Mouse (Mus musculus): ENCODE data around the gene Liph. TPM values are rescaled to one million over a fixed set of nuclear protein-coding genes. Genes with fewer than 3 reads are reported as not detected.
"Not testable (repeated sequence)": the region's sequence is repeated elsewhere in the genome, so short reads cannot be mapped to it uniquely, and the experiment has no call there.

Gene Liph
- polyA plus RNA-seq, 1 experiment from 2014 or later = 0.49 TPM

DNA sequence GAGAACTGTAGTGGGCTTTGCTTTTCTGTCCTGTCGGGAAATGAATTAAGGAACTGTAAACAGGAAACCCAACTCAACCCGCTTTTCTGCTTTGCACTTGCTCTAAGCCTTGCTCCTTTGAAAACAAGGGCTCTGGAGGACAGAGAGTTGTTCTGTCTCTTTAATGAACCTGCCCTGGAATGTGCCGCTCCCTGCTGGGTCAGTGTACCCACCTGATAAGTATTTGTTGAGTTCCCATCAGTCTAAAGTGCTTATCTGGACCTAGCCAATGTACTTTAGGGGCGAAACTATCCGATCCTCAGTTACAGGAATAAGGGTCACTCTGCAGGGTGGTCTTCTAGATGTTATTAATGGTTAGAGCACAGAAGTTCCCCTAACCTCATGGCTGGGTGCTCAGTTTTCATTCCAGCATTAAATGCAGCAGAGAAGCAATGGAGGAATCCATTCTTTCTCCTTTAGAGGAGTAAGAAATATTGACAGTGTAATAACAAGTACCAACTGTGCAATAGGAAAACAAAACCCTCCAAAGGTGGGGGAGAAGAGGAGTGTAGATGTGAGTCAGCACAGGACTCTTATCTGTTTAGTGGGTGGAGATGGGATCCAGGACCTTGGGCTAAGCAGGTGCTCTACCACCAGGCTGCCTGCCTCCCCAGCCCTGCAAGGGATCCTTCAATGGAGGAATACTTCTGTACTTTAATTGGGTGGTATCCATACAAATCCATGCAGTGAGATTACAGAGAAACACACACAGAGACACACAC lies 1.6 kb upstream of the Liph start:
- Histone ChIP-seq H3K36me3 (no peaks in the 10 kb centered on the region), H3K27me3 (peaks cover 8% of the 10 kb centered on the region; the same call in 1 of the 2 replicates), H3K4me1 (peaks cover 5% of the 10 kb centered on the region), H3K9me3 (replicated peaks) (no peaks in the 10 kb centered on the region), H3K4me2 (replicated peaks) (no peak overlapping the region), H3K4me3 (no peak overlapping the region), H3K27ac (no peak overlapping the region), H3K9ac (no peak overlapping the region)
- WGBS = 63% methylated on average over 5 of the region's 5 CpGs
- no peak for ATAC-seq (ENCODE audit: low FRiP score)

DNA sequence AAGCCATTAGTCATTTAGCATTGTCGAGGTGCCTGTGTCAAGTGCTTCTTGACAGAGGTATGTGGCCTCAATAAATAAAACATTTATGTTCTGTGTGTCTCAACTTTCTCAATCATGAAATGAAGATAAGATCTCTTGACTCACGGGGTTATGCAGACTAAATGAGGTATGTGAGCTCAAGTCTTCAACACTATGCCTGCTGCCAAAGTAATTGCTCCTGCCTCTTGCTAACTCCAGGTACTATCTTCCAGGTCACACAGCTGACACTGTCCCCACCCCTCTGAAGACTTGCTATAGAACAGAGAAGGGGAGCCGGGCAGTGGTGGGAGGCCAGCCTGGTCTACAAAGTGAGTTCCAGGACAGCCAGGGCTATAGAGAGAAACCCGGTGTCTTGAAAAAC lies 939 bp upstream of the Liph start:
- ATAC-seq (ENCODE audit: low FRiP score) = no peak
- H3K9me3 ChIP-seq (replicated peaks) = no peaks in the 10 kb centered on the region
- H3K4me2 ChIP-seq (replicated peaks) = no peak overlapping the region
- H3K4me3 ChIP-seq = no peak overlapping the region
- H3K36me3 ChIP-seq = no peaks in the 10 kb centered on the region
- H3K27me3 ChIP-seq = peaks cover 8% of the 10 kb centered on the region; the same call in 1 of the 2 replicates
- WGBS = 65% methylated on average over 4 of the region's 4 CpGs
- peaks cover 5% of the 10 kb centered on the region for H3K4me1 ChIP-seq
- no peak overlapping the region for H3K9ac ChIP-seq
- no peak overlapping the region for H3K27ac ChIP-seq

DNA sequence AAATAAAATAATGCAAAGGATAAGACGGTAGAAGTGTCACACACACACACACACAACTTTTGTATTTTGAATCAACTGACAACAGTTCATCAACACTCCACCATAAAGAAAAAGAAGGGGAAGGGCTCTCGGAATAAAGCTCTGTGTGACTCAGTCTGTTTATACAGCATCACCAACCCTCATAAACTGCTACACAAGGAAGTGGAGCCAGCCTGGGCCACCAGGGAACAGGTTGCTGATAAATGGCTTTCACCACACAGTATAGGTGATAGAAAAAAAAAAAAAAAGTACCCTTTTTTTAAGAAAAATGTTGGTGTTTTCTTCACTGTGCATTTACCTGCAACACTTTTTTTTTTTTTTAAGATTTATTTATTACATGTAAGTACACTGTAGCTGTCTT lies 3.7 kb downstream of the Liph start:
- no peak overlapping the region for H3K27ac ChIP-seq
- no peaks in the 10 kb centered on the region for H3K36me3 ChIP-seq
- 83% methylated on average over 2 of the region's 2 CpGs for WGBS
- H3K4me2 ChIP-seq (replicated peaks) = no peak overlapping the region
- ATAC-seq (ENCODE audit: low FRiP score) = no peak
- peaks cover under 1% of the 10 kb centered on the region; the same call in 1 of the 2 replicates for H3K27me3 ChIP-seq
- H3K4me3 ChIP-seq = no peak overlapping the region
- no peak overlapping the region for H3K9ac ChIP-seq
- H3K9me3 ChIP-seq (replicated peaks) = no peaks in the 10 kb centered on the region
- peaks cover 5% of the 10 kb centered on the region for H3K4me1 ChIP-seq

DNA sequence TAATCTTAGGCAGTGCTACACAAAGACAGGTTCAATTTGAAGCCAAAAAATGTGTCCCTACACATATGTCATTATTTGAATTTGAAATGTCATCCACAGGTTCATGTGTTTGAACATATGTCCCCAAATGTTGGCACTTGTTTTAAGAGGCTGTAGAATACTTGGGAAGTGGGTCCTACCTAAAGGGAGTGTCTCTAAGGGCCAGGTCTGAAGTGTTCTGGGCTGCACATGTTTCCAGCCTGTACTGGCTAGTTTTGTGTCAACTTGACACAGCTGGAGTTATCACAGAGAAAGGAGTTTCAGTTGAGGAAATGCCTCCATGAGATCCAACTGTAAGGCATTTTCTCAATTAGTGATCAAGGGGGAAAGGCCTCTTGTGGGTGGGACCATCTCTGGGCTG lies 4.6 kb downstream of the Liph start:
- H3K9me3 ChIP-seq (replicated peaks); ATAC-seq (ENCODE audit: low FRiP score); H3K4me3 ChIP-seq; H3K4me2 ChIP-seq (replicated peaks); H3K9ac ChIP-seq; H3K4me1 ChIP-seq; H3K36me3 ChIP-seq; H3K27ac ChIP-seq; H3K27me3 ChIP-seq: not testable (repeated sequence)

DNA sequence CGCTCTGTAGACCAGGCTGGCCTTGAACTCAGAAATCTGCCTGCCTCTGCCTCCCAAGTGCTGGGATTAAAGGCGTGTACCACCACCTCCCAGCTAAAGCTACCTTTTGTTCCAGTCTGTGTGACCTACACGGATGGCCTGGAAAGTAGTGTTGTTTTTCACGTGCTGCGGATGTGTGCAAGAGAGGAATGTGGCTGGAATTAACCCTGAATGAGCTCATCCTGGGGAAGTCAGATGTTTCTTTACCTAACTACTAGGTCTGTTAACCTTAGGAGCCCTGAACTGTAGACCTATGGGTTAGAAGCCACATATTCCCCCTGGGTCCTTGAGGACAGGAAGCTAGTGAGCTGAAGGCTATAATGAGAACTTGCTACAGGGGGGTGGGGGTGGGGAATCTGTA lies 7.5 kb downstream of the Liph start:
- Histone ChIP-seq H3K4me3 (no peak overlapping the region), H3K4me2 (replicated peaks) (no peak overlapping the region), H3K9ac (no peak overlapping the region), H3K27ac (no peak overlapping the region), H3K36me3 (no peaks in the 10 kb centered on the region), H3K27me3 (no peaks in the 10 kb centered on the region), H3K9me3 (replicated peaks) (no peaks in the 10 kb centered on the region), H3K4me1 (no peaks in the 10 kb centered on the region)
- no peak for ATAC-seq (ENCODE audit: low FRiP score)
- WGBS = 70% methylated on average over 5 of the region's 5 CpGs

DNA sequence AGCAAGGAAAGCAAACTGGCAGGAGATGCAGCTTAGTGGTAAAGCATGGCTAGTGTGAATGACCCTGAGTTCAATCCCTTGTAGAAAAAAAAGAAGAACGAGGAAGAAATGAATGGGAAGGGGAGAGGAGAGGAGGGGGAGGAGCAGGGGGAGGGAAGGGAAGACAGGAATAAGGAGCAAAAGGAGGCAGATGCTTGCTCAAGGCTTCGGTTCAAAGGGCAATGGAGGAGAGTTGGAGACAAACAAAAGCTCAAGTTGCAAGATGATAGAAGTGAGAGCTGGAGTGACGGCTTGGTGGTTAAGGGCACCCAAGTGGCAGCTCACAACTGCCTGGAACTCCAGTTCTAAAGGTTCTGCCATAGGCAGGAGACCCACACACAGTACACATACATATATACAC lies 9.3 kb downstream of the Liph start:
- Histone ChIP-seq H3K36me3 (no peaks in the 10 kb centered on the region), H3K4me3 (no peak overlapping the region), H3K9me3 (replicated peaks) (no peaks in the 10 kb centered on the region), H3K9ac (no peak overlapping the region), H3K27me3 (no peaks in the 10 kb centered on the region), H3K4me1 (no peaks in the 10 kb centered on the region), H3K4me2 (replicated peaks) (no peak overlapping the region), H3K27ac (no peak overlapping the region)
- 57% methylated on average over 3 of the region's 3 CpGs for WGBS
- no peak for ATAC-seq (ENCODE audit: low FRiP score)

DNA sequence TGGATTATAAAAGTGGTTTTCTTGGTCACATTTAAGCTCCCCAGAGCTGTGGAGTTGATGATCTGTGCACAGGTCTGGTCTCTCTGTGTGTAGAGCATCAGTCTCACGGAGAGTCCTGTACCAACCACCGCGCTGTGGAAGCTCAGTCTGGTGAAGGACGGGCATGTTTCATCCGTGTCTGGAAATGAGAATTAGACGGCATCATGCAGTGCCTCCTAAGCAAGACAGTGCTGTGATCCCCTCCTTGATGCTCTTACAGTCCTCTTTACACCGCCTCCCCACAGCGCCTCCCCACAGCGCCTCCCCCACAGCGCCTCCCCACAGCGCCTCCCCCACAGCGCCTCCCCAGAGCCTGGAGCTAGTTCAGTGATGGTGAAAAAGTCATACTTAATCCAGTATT lies 11.4 kb downstream of the Liph start:
- 85% methylated on average over 12 of the region's 12 CpGs for WGBS
- no peak overlapping the region for H3K9ac ChIP-seq
- H3K36me3 ChIP-seq = no peaks in the 10 kb centered on the region
- no peak overlapping the region for H3K4me3 ChIP-seq
- H3K27me3 ChIP-seq = no peaks in the 10 kb centered on the region
- H3K4me1 ChIP-seq = no peaks in the 10 kb centered on the region
- H3K9me3 ChIP-seq (replicated peaks) = no peaks in the 10 kb centered on the region
- ATAC-seq (ENCODE audit: low FRiP score) = no peak
- H3K4me2 ChIP-seq (replicated peaks) = no peak overlapping the region
- H3K27ac ChIP-seq = no peak overlapping the region

DNA sequence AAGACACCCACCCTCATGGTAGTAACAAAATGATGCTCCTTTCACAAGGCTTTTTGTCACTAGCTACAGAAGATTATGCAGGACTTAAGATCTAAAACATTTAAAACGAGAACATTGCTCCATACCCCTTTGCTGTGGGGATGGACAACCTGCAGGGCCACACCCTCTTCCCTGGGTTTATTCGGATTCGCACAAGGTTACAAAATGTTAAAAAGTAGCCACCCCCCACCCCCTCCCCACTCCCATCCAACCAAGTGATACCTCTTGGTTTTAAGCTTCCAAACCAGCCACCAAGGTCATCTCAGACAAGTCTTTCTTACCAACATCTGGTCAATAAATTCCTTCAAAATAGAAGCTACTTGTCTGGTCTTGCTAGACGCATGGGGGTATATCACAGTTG lies 11.9 kb downstream of the Liph start:
- Histone ChIP-seq H3K4me2 (replicated peaks) (no peak overlapping the region), H3K9ac (no peak overlapping the region), H3K9me3 (replicated peaks) (no peaks in the 10 kb centered on the region), H3K4me3 (no peak overlapping the region), H3K4me1 (no peaks in the 10 kb centered on the region), H3K27me3 (no peaks in the 10 kb centered on the region), H3K36me3 (no peaks in the 10 kb centered on the region), H3K27ac (no peak overlapping the region)
- WGBS = 95% methylated on average over 4 of the region's 4 CpGs
- no peak for ATAC-seq (ENCODE audit: low FRiP score)

DNA sequence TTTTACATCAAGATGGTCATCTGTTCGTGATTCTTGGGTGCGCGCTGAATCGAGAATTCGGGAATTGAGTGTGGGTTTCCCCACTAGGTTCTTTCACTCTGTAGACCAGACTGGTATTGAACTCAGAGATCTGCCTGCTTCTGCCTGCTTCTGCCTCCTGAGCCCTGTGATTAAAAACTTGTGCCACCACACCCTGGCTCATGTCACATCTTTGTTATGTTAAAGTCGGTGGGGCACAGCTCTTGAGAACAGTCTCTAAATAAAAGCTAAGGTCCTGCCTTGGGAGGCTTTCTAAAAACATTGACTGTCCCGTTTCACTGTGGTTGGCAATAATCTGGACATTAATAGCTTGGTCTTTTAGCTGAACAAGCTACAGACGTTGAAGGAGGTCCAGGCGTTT lies 12.3 kb downstream of the Liph start:
- Histone ChIP-seq H3K36me3 (no peaks in the 10 kb centered on the region), H3K27me3 (no peaks in the 10 kb centered on the region), H3K9me3 (replicated peaks) (no peaks in the 10 kb centered on the region), H3K4me2 (replicated peaks) (no peak overlapping the region), H3K4me1 (no peaks in the 10 kb centered on the region), H3K27ac (no peak overlapping the region), H3K4me3 (no peak overlapping the region), H3K9ac (no peak overlapping the region)
- 96% methylated on average over 9 of the region's 9 CpGs for WGBS
- no peak for ATAC-seq (ENCODE audit: low FRiP score)

DNA sequence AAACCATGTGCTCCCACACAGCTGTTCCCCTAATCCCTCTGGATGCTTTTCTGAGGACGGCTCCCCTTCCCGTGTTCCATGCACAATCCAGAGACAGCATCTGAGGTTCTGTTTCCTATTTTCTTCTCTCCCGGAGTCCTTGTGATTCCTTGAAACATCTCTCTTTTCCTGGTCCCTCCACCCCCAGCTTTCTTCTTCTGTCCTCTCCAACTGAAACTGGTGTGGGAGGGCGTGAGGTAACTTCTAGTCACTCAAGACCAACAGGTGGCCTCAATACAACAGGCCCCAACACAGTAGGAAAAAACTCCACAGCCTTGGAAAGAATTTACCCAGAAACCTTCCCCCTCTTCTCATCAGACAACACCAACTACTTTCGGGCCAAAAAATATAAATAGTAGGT lies 18.1 kb downstream of the Liph start:
- H3K4me1 ChIP-seq = peaks cover 7% of the 10 kb centered on the region
- no peak overlapping the region for H3K9ac ChIP-seq
- H3K27me3 ChIP-seq = peaks cover 9% of the 10 kb centered on the region; the same call in 1 of the 2 replicates
- WGBS = 76% methylated on average over 5 of the region's 5 CpGs
- no peaks in the 10 kb centered on the region for H3K36me3 ChIP-seq
- H3K4me2 ChIP-seq (replicated peaks) = no peak overlapping the region
- no peaks in the 10 kb centered on the region for H3K9me3 ChIP-seq (replicated peaks)
- no peak for ATAC-seq (ENCODE audit: low FRiP score)
- no peak overlapping the region for H3K27ac ChIP-seq
- H3K4me3 ChIP-seq = no peak overlapping the region

DNA sequence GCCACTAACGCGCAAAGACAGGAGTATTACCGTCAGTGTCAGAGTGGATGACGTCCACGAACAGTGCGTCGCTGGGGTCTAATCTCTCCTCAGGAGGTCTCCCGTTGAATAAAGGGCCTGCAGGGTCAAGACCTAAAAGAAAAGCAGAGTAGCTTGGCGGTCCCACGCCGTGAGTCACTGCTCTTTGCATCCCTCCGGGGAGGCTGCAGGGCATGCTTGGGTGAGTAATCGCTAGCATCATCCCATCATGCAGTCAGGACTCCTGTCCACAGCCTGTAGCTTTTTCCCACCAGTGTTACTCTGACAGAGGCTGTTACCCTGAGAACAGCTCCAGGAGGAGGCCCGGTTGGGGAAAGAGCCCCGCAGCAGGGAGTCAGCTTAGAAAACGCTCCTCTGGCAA lies 19.3 kb downstream of the Liph start:
- H3K27ac ChIP-seq = no peak overlapping the region
- no peaks in the 10 kb centered on the region for H3K36me3 ChIP-seq
- H3K27me3 ChIP-seq = peaks cover 9% of the 10 kb centered on the region
- H3K4me1 ChIP-seq = peaks cover 7% of the 10 kb centered on the region
- H3K9me3 ChIP-seq (replicated peaks) = no peaks in the 10 kb centered on the region
- H3K9ac ChIP-seq = no peak overlapping the region
- 2% methylated on average over 16 of the region's 16 CpGs for WGBS
- H3K4me2 ChIP-seq (replicated peaks) = peak overlapping the region; percentile 43
- H3K4me3 ChIP-seq = peak overlapping the region; percentile 13; the same call in 1 of the 2 replicates
- no peak for ATAC-seq (ENCODE audit: low FRiP score)

DNA sequence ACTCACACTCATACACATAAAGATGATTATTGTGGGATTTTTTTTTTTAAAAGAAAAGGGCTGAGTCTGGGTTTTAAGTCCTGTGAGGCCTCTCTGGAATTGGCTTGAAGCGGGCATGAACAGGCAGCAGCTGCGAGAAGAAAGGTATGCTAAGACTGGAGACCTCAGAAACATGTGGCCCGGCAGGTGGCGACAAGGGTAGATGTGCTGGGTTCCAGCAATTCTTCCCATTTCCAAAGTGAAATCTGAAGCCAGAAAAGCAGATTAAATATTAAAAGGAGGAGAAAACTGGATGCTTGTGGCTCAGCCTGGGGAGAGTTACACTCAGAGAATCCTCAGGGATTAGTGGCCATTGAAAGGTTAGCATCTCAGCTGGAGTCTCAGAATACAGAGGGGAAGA lies 24.0 kb downstream of the Liph start:
- WGBS = 63% methylated on average over 4 of the region's 4 CpGs
- H3K36me3 ChIP-seq = no peaks in the 10 kb centered on the region
- H3K4me3 ChIP-seq = no peak overlapping the region
- peaks cover 7% of the 10 kb centered on the region for H3K27me3 ChIP-seq
- no peak overlapping the region for H3K27ac ChIP-seq
- no peak overlapping the region for H3K4me2 ChIP-seq (replicated peaks)
- ATAC-seq (ENCODE audit: low FRiP score) = no peak
- no peak overlapping the region for H3K9ac ChIP-seq
- H3K4me1 ChIP-seq = peaks cover 6% of the 10 kb centered on the region
- no peaks in the 10 kb centered on the region for H3K9me3 ChIP-seq (replicated peaks)

DNA sequence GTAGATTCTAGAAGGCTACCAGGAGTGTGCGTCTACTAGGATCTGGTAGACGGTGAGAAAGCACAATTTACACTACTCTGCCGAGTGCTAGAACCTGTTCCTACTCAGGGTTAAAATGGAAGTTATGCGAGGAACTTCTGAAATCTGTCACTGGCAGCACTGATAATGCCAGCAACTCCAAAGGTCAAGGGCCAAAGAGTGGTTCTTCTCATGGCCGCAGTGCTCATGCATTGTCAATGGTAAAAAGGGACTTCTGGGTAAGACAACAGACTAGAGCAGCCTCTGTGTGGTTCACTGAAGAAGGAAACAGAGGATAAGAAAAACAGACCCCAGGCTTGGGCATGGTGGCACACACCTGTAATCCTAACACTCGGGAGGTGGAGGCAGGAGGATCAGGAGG lies 24.9 kb downstream of the Liph start:
- 86% methylated on average over 6 of the region's 6 CpGs for WGBS
- ATAC-seq (ENCODE audit: low FRiP score) = no peak

More for the DNA sequence above, 24.9 kb downstream of the Liph start:
- H3K9ac ChIP-seq = no peak overlapping the region
- no peaks in the 10 kb centered on the region for H3K9me3 ChIP-seq (replicated peaks)
- no peaks in the 10 kb centered on the region for H3K36me3 ChIP-seq
- H3K4me2 ChIP-seq (replicated peaks) = no peak overlapping the region
- H3K4me1 ChIP-seq = no peaks in the 10 kb centered on the region
- H3K27ac ChIP-seq = no peak overlapping the region
- no peaks in the 10 kb centered on the region; the same call in 1 of the 2 replicates for H3K27me3 ChIP-seq
- H3K4me3 ChIP-seq = no peak overlapping the region
